Mouse (Mus musculus) megakaryocyte-erythroid progenitor cell, adult 5 weeks (primary cell): ENCODE data around the gene Ptbp1. TPM values are rescaled to one million over a fixed set of nuclear protein-coding genes. Genes with fewer than 3 reads are reported as not detected.

ENCODE experiments used
- polyA plus RNA-seq: library from polyadenylated mRNA; stranded (reverse); fragments of >175 nt; gene quantifications from 2 replicates; pipeline ENCODE4 v1.2.3, GENCODE M21; 2012

Ptbp1 gene
- polyA plus RNA-seq: 1,442 and 1,522 TPM in 2 replicates

GRCm38 (mm10) chr10:79853860-79854795 is at the start of gene Ptbp1:
Gene Ptbp1 (plus strand): TSS chr10:79854427.

GRCm38 (mm10) chr10:79820782-79821181 is 33.4 kb upstream of the Ptbp1 start, which contains the start of gene Misp:
Gene Misp (plus strand): TSS chr10:79820989.

GRCm38 (mm10) chr10:79874290-79874862 is 20.1 kb downstream of the Ptbp1 start, which contains the start of the genes Prtn3 and Plppr3:
Gene Prtn3 (plus strand): TSS chr10:79874476.
Gene Plppr3 (minus strand): TSS chr10:79874634.

GRCm38 (mm10) chr10:79886054-79886453 is 31.8 kb downstream of the Ptbp1 start, which contains the start of gene Elane:
Gene Elane (plus strand): TSS chr10:79886247.

GRCm38 (mm10) chr10:79890670-79891069 is 36.4 kb downstream of the Ptbp1 start, which contains the start of gene Cfd:
Gene Cfd (plus strand): TSS chr10:79890853.

GRCm38 (mm10) chr10:79908167-79909091 is 54.2 kb downstream of the Ptbp1 start, which contains the start of gene Med16:
Gene Med16 (minus strand): TSS chr10:79908923.

GRCm38 (mm10) chr10:79910556-79910955 is 56.3 kb downstream of the Ptbp1 start, which contains the start of gene Gm26602:
Gene Gm26602 (plus strand): TSS chr10:79910856.

Other genes with a start within 250 kb of the Ptbp1 start
- not detected in 2 replicates for gene C2cd4c, start 240.4 kb upstream of the Ptbp1 start, polyA plus RNA-seq
- not detected in 2 replicates for gene Shc2, start 216.5 kb upstream of the Ptbp1 start, polyA plus RNA-seq
- not detected in 2 replicates for gene Odf3l2, start 208.7 kb upstream of the Ptbp1 start, polyA plus RNA-seq
- gene Madcam1, start 189.9 kb upstream of the Ptbp1 start, polyA plus RNA-seq: 0.12 and 0.15 TPM in 2 replicates
- 116 and 132 TPM in 2 replicates for gene Tpgs1, start 185.1 kb upstream of the Ptbp1 start, polyA plus RNA-seq
- gene Cdc34, start 172.2 kb upstream of the Ptbp1 start, polyA plus RNA-seq: 250 and 260 TPM in 2 replicates
- 1.2 and 1.3 TPM in 2 replicates for gene Gzmm, start 165.4 kb upstream of the Ptbp1 start, polyA plus RNA-seq
- gene Bsg, start 149.9 kb upstream of the Ptbp1 start, polyA plus RNA-seq: 829 and 893 TPM in 2 replicates
- gene Hcn2, start 137.8 kb upstream of the Ptbp1 start, polyA plus RNA-seq: 1.00 and 1.2 TPM in 2 replicates
- gene Polrmt, start 107.8 kb upstream of the Ptbp1 start, polyA plus RNA-seq: 34.1 and 38.0 TPM in 2 replicates
- not detected in 2 replicates for gene Fgf22, start 99.4 kb upstream of the Ptbp1 start, polyA plus RNA-seq
- 324 and 356 TPM in 2 replicates for gene Rnf126, start 87.5 kb upstream of the Ptbp1 start, polyA plus RNA-seq
- 4.6 and 5.4 TPM in 2 replicates for gene Fstl3, start 77.2 kb upstream of the Ptbp1 start, polyA plus RNA-seq
- 34.9 and 51.7 TPM in 2 replicates for gene Prss57, start 63.5 kb upstream of the Ptbp1 start, polyA plus RNA-seq
- gene Palm, start 60.9 kb upstream of the Ptbp1 start, polyA plus RNA-seq: 290 and 348 TPM in 2 replicates
- gene Misp, start 33.4 kb upstream of the Ptbp1 start, polyA plus RNA-seq: 0.04 and 0.30 TPM in 2 replicates
- gene Prtn3, start 20.0 kb downstream of the Ptbp1 start, polyA plus RNA-seq: 5,178 and 10,445 TPM in 2 replicates
- 288 and 339 TPM in 2 replicates for gene Plppr3, start 20.2 kb downstream of the Ptbp1 start, polyA plus RNA-seq
- 4,000 and 7,851 TPM in 2 replicates for gene Elane, start 31.8 kb downstream of the Ptbp1 start, polyA plus RNA-seq
- 0.94 and 1.3 TPM in 2 replicates for gene Cfd, start 36.4 kb downstream of the Ptbp1 start, polyA plus RNA-seq
- gene Med16, start 54.5 kb downstream of the Ptbp1 start, polyA plus RNA-seq: 69.1 and 76.6 TPM in 2 replicates
- 2.1 TPM in 1 of 2 replicates, not detected in the other for gene Gm26602, start 56.4 kb downstream of the Ptbp1 start, polyA plus RNA-seq
- gene Kiss1r, start 62.5 kb downstream of the Ptbp1 start, polyA plus RNA-seq: 0.41 and 0.64 TPM in 2 replicates
- 230 and 265 TPM in 2 replicates for gene R3hdm4, start 66.8 kb downstream of the Ptbp1 start, polyA plus RNA-seq
- gene Arid3a, start 72.6 kb downstream of the Ptbp1 start, polyA plus RNA-seq: 94.7 and 145 TPM in 2 replicates
- gene Wdr18, start 105.7 kb downstream of the Ptbp1 start, polyA plus RNA-seq: 54.4 and 61.7 TPM in 2 replicates
- gene Grin3b, start 116.3 kb downstream of the Ptbp1 start, polyA plus RNA-seq: 0.09 and 0.12 TPM in 2 replicates
- gene Tmem259, start 129.9 kb downstream of the Ptbp1 start, polyA plus RNA-seq: 378 and 414 TPM in 2 replicates
- 245 and 295 TPM in 2 replicates for gene Cnn2, start 134.2 kb downstream of the Ptbp1 start, polyA plus RNA-seq
- gene Abca7, start 142.1 kb downstream of the Ptbp1 start, polyA plus RNA-seq: 54.4 and 60.8 TPM in 2 replicates
- 397 and 427 TPM in 2 replicates for gene Arhgap45, start 162.2 kb downstream of the Ptbp1 start, polyA plus RNA-seq
- 217 and 273 TPM in 2 replicates for gene Polr2e, start 185.4 kb downstream of the Ptbp1 start, polyA plus RNA-seq
- 1,103 and 1,136 TPM in 2 replicates for gene Gpx4, start 192.7 kb downstream of the Ptbp1 start, polyA plus RNA-seq